Mouse (Mus musculus): ENCODE data around the gene Fancb. TPM values are rescaled to one million over a fixed set of nuclear protein-coding genes. Genes with fewer than 3 reads are reported as not detected.

The Fancb gene
- polyA plus RNA-seq, 1 experiment from 2014 or later, result 3.6 TPM

- Histone ChIP-seq H3K9me3 (replicated peaks; ENCODE audit: control insufficient read depth, low read length) (no peaks in the 10 kb centered on the region), H3K9ac (ENCODE audit: low read depth, low read length) (no peak within 1 kb of the TSS), H3K27me3 (ENCODE audit: control insufficient read depth, insufficient read depth, low read depth, low read length) (no peaks in the 10 kb centered on the region), H3K4me1 (ENCODE audit: control insufficient read depth, low read depth, low read length) (no peaks in the 10 kb centered on the region), H3K36me3 (ENCODE audit: control insufficient read depth, insufficient read depth) (no peaks in the 10 kb centered on the region), H3K27ac (ENCODE audit: low read length) (no peak within 1 kb of the TSS), H3K4me3 (ENCODE audit: low read depth, low read length) (no peak within 1 kb of the TSS), H3K4me2 (ENCODE audit: low read depth, low read length) (no peak within 1 kb of the TSS)
- no peak for ATAC-seq (ENCODE audit: low read depth)
Observed at GRCm38 (mm10) chrX:165004779-165005324, 24.5 kb downstream of the Fancb start, which contains the start of gene Gm17604. Gene Gm17604 (minus strand): TSS chrX:165004829.

Other genes with a start within 250 kb of the Fancb start
- 7.2 and 7.5 TPM in 2 replicates for gene Mospd2, start 217 bp upstream of the Fancb start, polyA plus RNA-seq (2015; fragmentation: Nextera tagmentation; extraction: Ambion mirVana)
- not detected in 2 replicates for gene Gm17604, start 24.2 kb downstream of the Fancb start, polyA plus RNA-seq (2015; fragmentation: Nextera tagmentation; extraction: Ambion mirVana)

All from liver, embryonic 16.5 days (tissue).